Comparison of ENCODE assay signal across 8 mouse cellular contexts in the genomic region with DNA sequence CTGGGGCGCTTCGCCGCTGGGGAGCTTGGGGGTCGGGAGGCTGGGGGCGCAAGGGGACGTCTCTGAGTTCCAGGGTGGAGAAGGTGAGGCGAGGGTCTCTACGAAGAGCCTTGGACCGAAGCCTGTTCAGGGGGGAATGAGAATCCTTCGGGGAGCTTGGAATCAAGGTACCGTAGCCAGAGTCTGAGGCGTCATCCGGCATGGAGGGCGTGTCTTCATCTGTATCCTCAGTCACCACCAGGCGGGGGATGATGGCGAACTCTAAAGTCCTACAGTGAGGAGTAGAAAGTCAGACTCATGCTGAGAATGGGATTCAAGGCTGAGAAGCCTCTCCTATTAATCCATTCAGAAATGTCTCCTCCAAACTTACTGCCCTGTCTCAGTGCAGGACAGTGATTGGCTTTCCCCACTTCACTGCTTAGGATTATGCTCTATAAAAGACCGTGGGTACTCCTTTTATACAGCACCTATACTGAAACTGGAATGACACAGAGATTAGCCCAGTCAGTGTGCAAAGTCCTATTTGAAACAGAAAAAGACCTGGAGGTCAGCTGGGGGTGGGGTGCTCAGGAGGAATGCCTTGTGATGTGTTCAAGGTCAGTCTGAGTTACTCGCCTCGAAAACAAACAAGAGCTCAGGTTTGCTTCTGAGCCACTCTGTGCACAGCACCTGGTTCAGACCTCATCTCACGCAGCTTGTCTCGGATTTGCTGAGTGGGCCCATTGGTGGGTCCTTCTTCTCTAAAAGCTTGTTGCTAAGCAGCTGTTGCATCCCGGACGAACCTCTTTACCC. TPM values are rescaled to one million over a fixed set of nuclear protein-coding genes. Genes with fewer than 3 reads are reported as not detected.
A peak's percentile ranks its signal among the peaks of the same experiment; 100 is the strongest.
DNase-seq lines count a peak whose midpoint lies in the region; ATAC-seq and TF ChIP-seq lines count a peak whose summit lies in the region.

No protein-coding gene starts in this region.

- H3K27me3 ChIP-seq in lung, embryonic 14.5 days (ENCODE audit: insufficient read depth, low read length) = peaks cover 12% of the 10 kb centered on the region; the same call in 1 of the 2 replicates
- H3K27me3 ChIP-seq in hindbrain, embryonic 11.5 days (ENCODE audit: control insufficient read depth, insufficient read depth, low read length) = peaks cover 38% of the 10 kb centered on the region
- H3K27me3 ChIP-seq in limb, embryonic 10.5 days (ENCODE audit: low read depth, poor library complexity, severe bottlenecking) = peaks cover 55% of the 10 kb centered on the region
- no peaks in the 10 kb centered on the region for H3K27me3 ChIP-seq in stomach, embryonic 15.5 days (replicated peaks)

- 18% methylated on average over 23 of the region's 23 CpGs for WGBS in lung, embryonic 14.5 days
- 9% methylated on average over 23 of the region's 23 CpGs for WGBS in hindbrain, embryonic 11.5 days
- WGBS in limb, embryonic 10.5 days = 12% methylated on average over 23 of the region's 23 CpGs
- 26% methylated on average over 23 of the region's 23 CpGs for WGBS in stomach, embryonic 15.5 days

- H3K4me3 ChIP-seq in lung, embryonic 14.5 days (ENCODE audit: low read depth, low read length) = no peak overlapping the region
- H3K4me3 ChIP-seq in hindbrain, embryonic 11.5 days (ENCODE audit: low read depth, low read length) = no peak overlapping the region
- peak overlapping the region; percentile 5; the same call in 1 of the 2 replicates for H3K4me3 ChIP-seq in limb, embryonic 10.5 days
- H3K4me3 ChIP-seq in stomach, embryonic 15.5 days (replicated peaks) = no peak overlapping the region

- H3K9me3 ChIP-seq in lung, embryonic 14.5 days (ENCODE audit: low read depth, low read length) = no peaks in the 10 kb centered on the region
- no peaks in the 10 kb centered on the region for H3K9me3 ChIP-seq in hindbrain, embryonic 11.5 days (ENCODE audit: control insufficient read depth, low read length)
- no peaks in the 10 kb centered on the region for H3K9me3 ChIP-seq in limb, embryonic 10.5 days (replicated peaks)
- H3K9me3 ChIP-seq in stomach, embryonic 15.5 days = no peaks in the 10 kb centered on the region

- H3K4me1 ChIP-seq in lung, embryonic 14.5 days (ENCODE audit: insufficient read depth) = 0 out of 2 replicates have a peak, but pooled peaks cover under 1% of the 10 kb centered on the region
- no peaks in the 10 kb centered on the region; the same call in 1 of the 2 replicates for H3K4me1 ChIP-seq in hindbrain, embryonic 11.5 days (replicated peaks; ENCODE audit: control insufficient read depth, insufficient read depth, low read length)
- peaks cover 47% of the 10 kb centered on the region for H3K4me1 ChIP-seq in limb, embryonic 10.5 days
- H3K4me1 ChIP-seq in stomach, embryonic 15.5 days = peaks cover 34% of the 10 kb centered on the region

- H3K4me2 ChIP-seq in lung, embryonic 14.5 days = no peak overlapping the region
- H3K4me2 ChIP-seq in hindbrain, embryonic 11.5 days (replicated peaks; ENCODE audit: low read depth, low read length) = peak overlapping the region; percentile 17; the same call in 1 of the 2 replicates
- H3K4me2 ChIP-seq in stomach, embryonic 15.5 days = peak overlapping the region; percentile 38

- ATAC-seq in lung, embryonic 14.5 days (ENCODE audit: insufficient read depth) = peak; percentile 33
- no peak for ATAC-seq in hindbrain, embryonic 11.5 days (ENCODE audit: low FRiP score)
- peak; percentile 45 for ATAC-seq in stomach, embryonic 15.5 days (ENCODE audit: insufficient read depth, low FRiP score, low read depth)

- TF ChIP-seq CTCF in lung, embryonic 14.5 days (IDR thresholded peaks at IDR 0.05; ENCODE audit: low read depth) = peak; percentile 35

- H3K36me3 ChIP-seq in lung, embryonic 14.5 days (ENCODE audit: insufficient read depth) = peaks cover 44% of the 10 kb centered on the region
- no peaks in the 10 kb centered on the region for H3K36me3 ChIP-seq in hindbrain, embryonic 11.5 days (ENCODE audit: control insufficient read depth, insufficient read depth, low read length)
- H3K36me3 ChIP-seq in limb, embryonic 10.5 days = peaks cover 41% of the 10 kb centered on the region
- peaks cover 15% of the 10 kb centered on the region for H3K36me3 ChIP-seq in stomach, embryonic 15.5 days

- no peak overlapping the region for H3K9ac ChIP-seq in lung, embryonic 14.5 days
- H3K9ac ChIP-seq in hindbrain, embryonic 11.5 days (ENCODE audit: low read depth, low read length) = no peak overlapping the region
- H3K9ac ChIP-seq in stomach, embryonic 15.5 days = no peak overlapping the region

- peak; percentile 58 for DNase-seq in lung, embryonic 14.5 days
- DNase-seq in lung, postnatal 10 days = no peak
- peak; percentile 33 for DNase-seq in hindbrain, embryonic 11.5 days (ENCODE audit: low spot score)
- DNase-seq in limb, embryonic 10.5 days (ENCODE audit: low spot score) = no peak
- DNase-seq in gastrocnemius, postnatal 10 days = no peak
- no peak for DNase-seq in urinary bladder, postnatal 36 days (ENCODE audit: low spot score in 2 of 2)
- no peak for DNase-seq in right cerebral cortex, postnatal 25 days

- H3K27ac ChIP-seq in lung, embryonic 14.5 days (ENCODE audit: low read depth) = no peak overlapping the region
- no peak overlapping the region for H3K27ac ChIP-seq in hindbrain, embryonic 11.5 days (ENCODE audit: low read depth, low read length)
- H3K27ac ChIP-seq in limb, embryonic 10.5 days = no peak overlapping the region
- H3K27ac ChIP-seq in stomach, embryonic 15.5 days = 0 out of 2 replicates have a peak overlapping the region, but pooled peaks have one; percentile 6

RNA-seq across cellular contexts. Expression of a gene that starts 14.5 kb away (rescaled TPM):
- 82.5 and 83.3 TPM in 2 replicates for polyA plus RNA-seq in lung, embryonic 14.5 days (2014; fragmentation: Nextera tagmentation; extraction: Ambion mirVana)
- polyA plus RNA-seq in hindbrain, embryonic 11.5 days (2014; fragmentation: Nextera tagmentation; extraction: Ambion mirVana) = 25.2 and 25.9 TPM in 2 replicates
- 41.8 and 43.6 TPM in 2 replicates for polyA plus RNA-seq in limb, embryonic 10.5 days (2016; fragmentation: Nextera tagmentation; extraction: Ambion mirVana)
- polyA plus RNA-seq in stomach, embryonic 15.5 days (2015; fragmentation: Nextera tagmentation; extraction: Ambion mirVana) = 67.6 and 69.5 TPM in 2 replicates
- total RNA-seq in gastrocnemius, postnatal 10 days (2021) = 10 to 100 TPM; 43.8 to 58.8 TPM

RNA-seq across cellular contexts. Expression of a gene that starts 16.9 kb away (rescaled TPM):
- polyA plus RNA-seq in lung, embryonic 14.5 days (2014; fragmentation: Nextera tagmentation; extraction: Ambion mirVana) = 0.22 and 0.51 TPM in 2 replicates
- 0.06 and 0.19 TPM in 2 replicates for polyA plus RNA-seq in hindbrain, embryonic 11.5 days (2014; fragmentation: Nextera tagmentation; extraction: Ambion mirVana)
- 0.26 and 0.33 TPM in 2 replicates for polyA plus RNA-seq in limb, embryonic 10.5 days (2016; fragmentation: Nextera tagmentation; extraction: Ambion mirVana)
- 3.1 and 3.9 TPM in 2 replicates for polyA plus RNA-seq in stomach, embryonic 15.5 days (2015; fragmentation: Nextera tagmentation; extraction: Ambion mirVana)
- total RNA-seq in gastrocnemius, postnatal 10 days (2021) = under 1 TPM in 1 of 2 experiments, not detected in 1; 0.07 TPM

RNA-seq across cellular contexts. Expression of a gene that starts 43.2 kb away (rescaled TPM):
- 1.8 and 2.2 TPM in 2 replicates for polyA plus RNA-seq in lung, embryonic 14.5 days (2014; fragmentation: Nextera tagmentation; extraction: Ambion mirVana)
- polyA plus RNA-seq in hindbrain, embryonic 11.5 days (2014; fragmentation: Nextera tagmentation; extraction: Ambion mirVana) = 0.45 and 0.96 TPM in 2 replicates
- polyA plus RNA-seq in limb, embryonic 10.5 days (2016; fragmentation: Nextera tagmentation; extraction: Ambion mirVana) = 1.0 and 1.6 TPM in 2 replicates
- 3.1 and 3.8 TPM in 2 replicates for polyA plus RNA-seq in stomach, embryonic 15.5 days (2015; fragmentation: Nextera tagmentation; extraction: Ambion mirVana)
- under 1 TPM; 0.31 to 0.43 TPM for total RNA-seq in gastrocnemius, postnatal 10 days (2021)

RNA-seq across cellular contexts. Expression of a gene that starts 50.0 kb away (rescaled TPM):
- 73.7 and 81.7 TPM in 2 replicates for polyA plus RNA-seq in lung, embryonic 14.5 days (2014; fragmentation: Nextera tagmentation; extraction: Ambion mirVana)
- 17.9 and 19.0 TPM in 2 replicates for polyA plus RNA-seq in hindbrain, embryonic 11.5 days (2014; fragmentation: Nextera tagmentation; extraction: Ambion mirVana)
- 34.3 and 41.5 TPM in 2 replicates for polyA plus RNA-seq in limb, embryonic 10.5 days (2016; fragmentation: Nextera tagmentation; extraction: Ambion mirVana)
- polyA plus RNA-seq in stomach, embryonic 15.5 days (2015; fragmentation: Nextera tagmentation; extraction: Ambion mirVana) = 62.7 and 64.5 TPM in 2 replicates
- 10 to 100 TPM; 34.0 to 36.1 TPM for total RNA-seq in gastrocnemius, postnatal 10 days (2021)

Comparison
In these comparisons a context has a peak if more than half of its experiments do, and no peak if none do; other contexts are left out.
1. DNase-seq: peak in lung, embryonic 14.5 days (single experiment) and hindbrain, embryonic 11.5 days (single experiment); none in lung, postnatal 10 days (single experiment), limb, embryonic 10.5 days (single experiment), gastrocnemius, postnatal 10 days (single experiment), urinary bladder, postnatal 36 days (0 of 2) and right cerebral cortex, postnatal 25 days (single experiment).